Mouse (Mus musculus): Measurements from ENCODE around the gene Mrpl37. TPM values are rescaled to one million over a fixed set of nuclear protein-coding genes. Genes with fewer than 3 reads are reported as not detected.
"Not testable (repeated sequence)": the region's sequence is repeated elsewhere in the genome, so short reads cannot be mapped to it uniquely, and the experiment has no call there.

Gene Mrpl37
- polyA plus RNA-seq (2015; fragmentation: Nextera tagmentation; extraction: Ambion mirVana) = 90.2 and 93.2 TPM in 2 replicates

DNA sequence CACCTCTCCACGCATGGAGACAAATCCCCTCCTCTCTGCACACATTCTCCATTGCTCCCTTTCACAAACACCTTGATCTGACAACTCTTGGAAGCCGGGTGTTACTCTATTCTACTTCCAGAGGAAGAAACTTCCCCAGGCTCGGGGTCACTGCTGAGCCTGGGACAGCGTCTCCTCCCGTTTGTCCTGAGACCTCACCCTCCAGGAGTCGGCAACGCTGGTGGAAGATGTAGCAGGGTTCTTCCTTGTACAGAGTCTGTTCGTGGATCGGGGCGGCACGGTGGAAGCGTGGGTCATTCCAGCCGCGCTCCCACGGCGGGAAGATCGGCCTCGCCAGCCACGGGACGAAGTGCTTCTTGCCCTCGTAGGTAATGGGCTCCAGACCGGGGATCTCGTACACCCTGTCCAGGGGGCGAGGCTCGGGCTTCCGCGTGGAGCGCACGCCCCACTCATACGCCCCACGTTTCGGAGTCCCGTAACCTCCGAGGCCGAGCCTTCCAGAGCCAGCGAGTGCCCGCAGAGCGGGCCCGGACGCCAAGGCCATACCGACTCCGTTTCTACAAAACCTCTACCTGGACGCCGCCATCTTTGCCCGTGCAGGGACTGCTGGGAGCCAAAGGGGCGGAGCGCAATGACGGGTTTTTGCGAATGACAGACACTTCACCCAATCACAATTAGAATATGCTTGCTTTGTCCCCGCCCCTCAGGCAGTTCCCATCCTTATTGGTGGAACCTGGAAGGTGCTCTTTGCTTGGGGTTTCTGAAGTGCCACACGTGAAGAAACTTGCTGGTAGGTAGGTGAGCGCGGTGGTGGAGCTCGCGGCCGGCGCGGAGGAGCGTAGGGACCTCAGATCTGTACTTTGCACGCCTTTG lies at the start of gene Mrpl37, which contains the start of gene Cyb5rl:
Mrpl37 (minus strand) TSS at position 617 of the 873 bp plus-strand sequence.
Cyb5rl (plus strand) TSS at position 737 of the 873 bp plus-strand sequence.
- no peaks in the 10 kb centered on the region for H3K27me3 ChIP-seq (ENCODE audit: control insufficient read depth, insufficient read depth, low read depth, low read length)
- under 1% methylated on average over 60 of the region's 60 CpGs for WGBS
- ATAC-seq (ENCODE audit: low read depth) = peak; percentile 100
- peaks cover 12% of the 10 kb centered on the region for H3K4me1 ChIP-seq (replicated peaks; ENCODE audit: control insufficient read depth, insufficient read depth, low read length)
- peaks cover 20% of the 10 kb centered on the region for H3K36me3 ChIP-seq (ENCODE audit: control insufficient read depth, insufficient read depth, low read length)
- H3K4me3 ChIP-seq (ENCODE audit: low read length) = peak within 1 kb of the TSS; percentile 75
- H3K9ac ChIP-seq (ENCODE audit: low read length) = peak within 1 kb of the TSS; percentile 90
- H3K9me3 ChIP-seq (ENCODE audit: control insufficient read depth, low read length) = no peaks in the 10 kb centered on the region
- peak within 1 kb of the TSS; percentile 37 for H3K27ac ChIP-seq (ENCODE audit: low read length)
- peak within 1 kb of the TSS; percentile 92 for H3K4me2 ChIP-seq (ENCODE audit: low read depth, low read length)

DNA sequence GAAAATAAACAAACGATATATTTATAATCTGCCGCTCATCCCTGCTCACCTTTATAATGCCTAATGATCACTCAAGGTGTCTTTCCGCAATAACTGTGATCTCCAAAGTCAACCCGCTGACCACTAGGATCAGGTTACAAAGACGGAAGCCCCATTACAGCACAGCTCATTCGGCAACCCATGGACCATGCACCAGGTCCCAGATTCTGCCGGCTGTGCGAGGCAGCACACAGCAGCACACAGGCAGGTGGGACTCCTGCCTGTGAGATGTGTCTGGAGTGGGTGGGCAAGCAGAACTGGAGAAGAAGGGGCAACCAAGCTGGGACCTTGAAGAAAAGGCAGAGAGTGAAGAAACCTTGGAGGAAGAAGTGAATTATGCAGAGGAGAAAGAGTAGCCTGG lies 47.6 kb upstream of the Mrpl37 start:
- Histone ChIP-seq H3K36me3 (ENCODE audit: control insufficient read depth, insufficient read depth, low read length) (no peaks in the 10 kb centered on the region), H3K4me1 (replicated peaks; ENCODE audit: control insufficient read depth, insufficient read depth, low read length) (peaks cover 5% of the 10 kb centered on the region), H3K4me2 (ENCODE audit: low read depth, low read length) (no peak overlapping the region), H3K9ac (ENCODE audit: low read length) (no peak overlapping the region), H3K9me3 (ENCODE audit: control insufficient read depth, low read length) (no peaks in the 10 kb centered on the region), H3K27me3 (ENCODE audit: control insufficient read depth, insufficient read depth, low read depth, low read length) (no peaks in the 10 kb centered on the region), H3K4me3 (ENCODE audit: low read length) (no peak overlapping the region), H3K27ac (ENCODE audit: low read length) (no peak overlapping the region)
- no peak for ATAC-seq (ENCODE audit: low read depth)
- WGBS = 26% methylated on average over 8 of the region's 8 CpGs

DNA sequence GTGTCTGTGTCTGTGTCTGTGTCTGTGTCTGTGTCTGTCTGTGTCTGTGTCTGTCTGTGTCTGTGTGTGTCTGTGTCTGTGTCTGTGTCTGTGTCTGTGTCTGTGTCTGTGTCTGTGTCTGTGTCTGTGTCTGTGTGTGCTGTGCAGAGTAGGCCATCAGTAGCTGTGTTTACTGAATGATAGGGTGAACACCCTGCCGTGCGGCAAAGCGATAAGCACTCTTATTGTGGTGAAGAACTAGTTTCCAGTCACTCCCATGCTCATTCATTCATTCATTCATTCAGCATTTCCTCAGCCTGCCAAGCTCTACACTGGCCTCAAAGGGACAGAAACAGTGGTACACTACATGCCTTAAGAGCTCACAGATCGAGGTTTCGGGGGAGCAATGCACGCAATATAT lies 42.5 kb upstream of the Mrpl37 start:
- 75% methylated on average over 6 of the region's 6 CpGs for WGBS
- not testable (repeated sequence) for ATAC-seq (ENCODE audit: low read depth); H3K4me1 ChIP-seq (replicated peaks; ENCODE audit: control insufficient read depth, insufficient read depth, low read length)

DNA sequence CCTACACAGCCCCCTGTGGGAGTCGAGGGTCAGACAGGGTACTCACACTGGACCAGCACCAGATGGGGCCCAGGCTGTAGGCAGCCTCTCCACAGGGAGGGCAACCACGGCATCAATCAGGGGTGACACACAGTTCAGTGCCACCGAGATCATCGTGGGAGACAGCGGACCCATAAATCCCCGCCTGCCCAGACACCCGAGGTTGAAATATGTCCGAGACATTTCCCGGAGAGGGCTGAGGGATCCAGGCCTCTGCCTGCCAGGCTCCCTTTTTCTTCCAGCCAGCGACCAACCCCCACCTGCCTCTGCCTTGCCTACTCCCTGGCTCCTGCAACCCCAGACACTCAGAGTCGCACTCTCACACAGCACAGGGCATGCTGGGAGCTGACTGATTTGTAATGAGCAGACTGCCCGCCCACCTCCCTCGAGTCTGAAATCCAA lies 41.6 kb upstream of the Mrpl37 start:
- Histone ChIP-seq H3K27ac (ENCODE audit: low read length) (no peak overlapping the region), H3K9me3 (ENCODE audit: control insufficient read depth, low read length) (no peaks in the 10 kb centered on the region), H3K27me3 (ENCODE audit: control insufficient read depth, insufficient read depth, low read depth, low read length) (no peaks in the 10 kb centered on the region), H3K4me1 (replicated peaks; ENCODE audit: control insufficient read depth, insufficient read depth, low read length) (no peaks in the 10 kb centered on the region), H3K4me2 (ENCODE audit: low read depth, low read length) (peak overlapping the region; percentile 9; the same call in 1 of the 2 replicates), H3K36me3 (ENCODE audit: control insufficient read depth, insufficient read depth, low read length) (no peaks in the 10 kb centered on the region), H3K9ac (ENCODE audit: low read length) (peak overlapping the region; percentile 24; the same call in 1 of the 2 replicates), H3K4me3 (ENCODE audit: low read length) (no peak overlapping the region)
- 23% methylated on average over 13 of the region's 13 CpGs for WGBS
- peak; percentile 56; the same call in 1 of the 2 replicates for ATAC-seq (ENCODE audit: low read depth)

More for the DNA sequence above, 42.5 kb upstream of the Mrpl37 start:
- not testable (repeated sequence) for H3K4me2 ChIP-seq (ENCODE audit: low read depth, low read length); H3K27me3 ChIP-seq (ENCODE audit: control insufficient read depth, insufficient read depth, low read depth, low read length); H3K9ac ChIP-seq (ENCODE audit: low read length); H3K27ac ChIP-seq (ENCODE audit: low read length); H3K36me3 ChIP-seq (ENCODE audit: control insufficient read depth, insufficient read depth, low read length); H3K9me3 ChIP-seq (ENCODE audit: control insufficient read depth, low read length); H3K4me3 ChIP-seq (ENCODE audit: low read length)

DNA sequence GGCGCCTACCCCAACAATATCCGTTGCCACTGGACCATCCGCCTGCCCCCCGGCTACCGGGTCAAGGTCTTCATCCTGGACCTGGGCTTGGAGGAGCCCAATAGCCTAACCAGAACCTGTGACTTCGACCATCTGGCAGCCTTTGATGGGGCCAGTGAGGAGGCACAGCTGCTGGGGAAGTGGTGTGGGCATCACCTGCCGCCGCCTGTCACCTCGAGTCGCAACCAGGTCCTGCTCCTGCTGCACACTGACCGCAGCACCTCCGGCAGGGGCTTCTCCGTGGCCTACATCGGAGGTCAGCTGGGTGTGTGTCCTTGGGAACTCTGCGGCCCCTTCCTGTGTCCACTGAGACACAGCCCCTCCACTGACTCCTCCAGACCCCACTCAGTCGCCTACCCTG lies 40.1 kb upstream of the Mrpl37 start:
- 77% methylated on average over 16 of the region's 16 CpGs for WGBS
- no peaks in the 10 kb centered on the region for H3K9me3 ChIP-seq (ENCODE audit: control insufficient read depth, low read length)
- no peak for ATAC-seq (ENCODE audit: low read depth)

DNA sequence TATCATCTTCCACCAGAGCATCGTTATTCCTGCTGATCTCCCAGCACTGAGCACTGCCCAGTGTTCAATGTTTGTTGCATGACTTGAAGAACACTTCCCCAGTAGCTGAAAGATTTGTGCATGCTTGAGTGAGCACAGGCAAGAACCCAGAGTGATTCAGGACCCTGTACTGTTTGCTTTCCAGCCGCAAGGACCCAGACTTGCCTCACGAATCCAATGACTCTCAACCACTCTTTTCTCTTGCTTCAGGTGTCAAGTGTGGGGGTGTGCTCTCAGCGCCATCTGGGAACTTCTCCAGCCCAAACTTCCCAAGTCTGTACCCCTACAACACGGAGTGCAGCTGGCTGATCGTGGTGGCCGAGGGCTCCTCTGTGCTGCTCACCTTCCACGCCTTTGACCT lies 35.6 kb upstream of the Mrpl37 start:
- Histone ChIP-seq H3K9ac (ENCODE audit: low read length) (no peak overlapping the region), H3K4me2 (ENCODE audit: low read depth, low read length) (no peak overlapping the region), H3K4me1 (replicated peaks; ENCODE audit: control insufficient read depth, insufficient read depth, low read length) (peaks cover 4% of the 10 kb centered on the region; the same call in 1 of the 2 replicates), H3K27ac (ENCODE audit: low read length) (no peak overlapping the region), H3K36me3 (ENCODE audit: control insufficient read depth, insufficient read depth, low read length) (no peaks in the 10 kb centered on the region), H3K4me3 (ENCODE audit: low read length) (no peak overlapping the region), H3K9me3 (ENCODE audit: control insufficient read depth, low read length) (no peaks in the 10 kb centered on the region), H3K27me3 (ENCODE audit: control insufficient read depth, insufficient read depth, low read depth, low read length) (no peaks in the 10 kb centered on the region)
- peak; percentile 40; the same call in 1 of the 2 replicates for ATAC-seq (ENCODE audit: low read depth)
- 47% methylated on average over 8 of the region's 8 CpGs for WGBS

More for the DNA sequence above, 40.1 kb upstream of the Mrpl37 start:
- no peaks in the 10 kb centered on the region for H3K27me3 ChIP-seq (ENCODE audit: control insufficient read depth, insufficient read depth, low read depth, low read length)
- no peak overlapping the region for H3K4me3 ChIP-seq (ENCODE audit: low read length)
- H3K27ac ChIP-seq (ENCODE audit: low read length) = no peak overlapping the region
- no peaks in the 10 kb centered on the region for H3K36me3 ChIP-seq (ENCODE audit: control insufficient read depth, insufficient read depth, low read length)
- no peak overlapping the region for H3K4me2 ChIP-seq (ENCODE audit: low read depth, low read length)
- no peak overlapping the region for H3K9ac ChIP-seq (ENCODE audit: low read length)
- H3K4me1 ChIP-seq (replicated peaks; ENCODE audit: control insufficient read depth, insufficient read depth, low read length) = no peaks in the 10 kb centered on the region; the same call in 1 of the 2 replicates

DNA sequence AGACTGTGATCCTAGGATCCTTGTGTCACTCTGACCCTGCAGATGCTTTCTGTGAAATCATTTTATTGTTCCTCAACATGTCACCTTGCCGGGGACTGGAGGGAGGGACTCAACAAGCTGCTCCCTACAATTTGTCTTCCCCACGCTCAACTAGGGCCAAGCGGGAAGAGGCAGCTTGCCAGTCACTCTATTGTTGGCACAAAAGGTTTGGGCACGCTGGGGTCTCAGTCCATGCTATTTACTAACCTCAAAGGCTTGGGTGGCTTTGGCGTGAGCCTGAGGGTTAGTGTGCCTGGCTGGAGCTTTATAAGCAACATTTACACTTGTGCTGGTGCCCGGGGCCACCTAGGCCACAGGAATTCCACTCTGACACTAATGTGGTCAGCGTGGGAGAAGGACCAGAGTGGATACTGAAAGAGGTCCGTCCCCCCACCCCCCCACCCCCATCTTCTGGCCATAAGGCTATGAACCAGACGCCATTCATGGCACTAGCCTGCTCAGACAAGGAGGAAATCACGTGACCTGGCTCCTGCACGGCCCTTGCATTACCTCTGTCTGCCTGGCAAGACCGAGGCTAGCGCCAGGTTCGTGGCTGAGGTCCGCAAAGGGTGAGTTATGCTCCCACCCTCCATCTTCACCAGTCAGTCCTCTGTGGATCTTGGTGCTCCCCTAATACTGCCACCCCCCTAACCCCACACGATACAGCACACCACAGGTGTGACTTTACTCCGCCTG lies 32.3 kb upstream of the Mrpl37 start:
- H3K9me3 ChIP-seq (ENCODE audit: control insufficient read depth, low read length) = no peaks in the 10 kb centered on the region
- H3K27ac ChIP-seq (ENCODE audit: low read length) = no peak overlapping the region
- H3K36me3 ChIP-seq (ENCODE audit: control insufficient read depth, insufficient read depth, low read length) = no peaks in the 10 kb centered on the region
- no peak; the same call in 1 of the 2 replicates for ATAC-seq (ENCODE audit: low read depth)
- WGBS = 66% methylated on average over 17 of the region's 17 CpGs
- H3K4me2 ChIP-seq (ENCODE audit: low read depth, low read length) = no peak overlapping the region
- H3K27me3 ChIP-seq (ENCODE audit: control insufficient read depth, insufficient read depth, low read depth, low read length) = no peaks in the 10 kb centered on the region
- H3K9ac ChIP-seq (ENCODE audit: low read length) = no peak overlapping the region
- H3K4me1 ChIP-seq (replicated peaks; ENCODE audit: control insufficient read depth, insufficient read depth, low read length) = peaks cover 4% of the 10 kb centered on the region; the same call in 1 of the 2 replicates
- H3K4me3 ChIP-seq (ENCODE audit: low read length) = no peak overlapping the region

DNA sequence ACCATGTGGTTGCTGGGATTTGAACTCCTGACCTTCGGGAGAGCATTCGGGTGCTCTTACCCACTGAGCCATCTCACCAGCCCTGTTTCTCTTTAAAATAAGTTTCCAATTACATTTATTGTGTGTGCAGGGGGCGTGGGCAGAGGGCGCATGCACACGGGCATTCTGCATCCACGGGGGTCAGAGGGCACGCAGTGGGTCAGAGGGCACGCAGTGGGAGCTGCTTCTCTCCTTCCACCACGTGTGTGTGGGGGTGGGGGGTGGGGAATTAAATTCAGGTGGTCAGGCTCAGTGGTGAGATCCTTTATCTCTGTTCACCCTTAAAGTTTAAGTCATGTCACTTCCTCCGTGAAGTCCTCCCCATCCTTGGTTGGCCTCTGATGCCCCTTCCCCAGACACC lies 31.7 kb upstream of the Mrpl37 start:
- 72% methylated on average over 10 of the region's 10 CpGs for WGBS
- H3K9ac ChIP-seq (ENCODE audit: low read length) = no peak overlapping the region
- H3K27ac ChIP-seq (ENCODE audit: low read length) = no peak overlapping the region
- H3K4me3 ChIP-seq (ENCODE audit: low read length) = no peak overlapping the region
- H3K27me3 ChIP-seq (ENCODE audit: control insufficient read depth, insufficient read depth, low read depth, low read length) = no peaks in the 10 kb centered on the region
- no peaks in the 10 kb centered on the region for H3K9me3 ChIP-seq (ENCODE audit: control insufficient read depth, low read length)
- H3K4me1 ChIP-seq (replicated peaks; ENCODE audit: control insufficient read depth, insufficient read depth, low read length) = peaks cover 4% of the 10 kb centered on the region; the same call in 1 of the 2 replicates
- no peaks in the 10 kb centered on the region for H3K36me3 ChIP-seq (ENCODE audit: control insufficient read depth, insufficient read depth, low read length)
- no peak overlapping the region for H3K4me2 ChIP-seq (ENCODE audit: low read depth, low read length)
- no peak for ATAC-seq (ENCODE audit: low read depth)

DNA sequence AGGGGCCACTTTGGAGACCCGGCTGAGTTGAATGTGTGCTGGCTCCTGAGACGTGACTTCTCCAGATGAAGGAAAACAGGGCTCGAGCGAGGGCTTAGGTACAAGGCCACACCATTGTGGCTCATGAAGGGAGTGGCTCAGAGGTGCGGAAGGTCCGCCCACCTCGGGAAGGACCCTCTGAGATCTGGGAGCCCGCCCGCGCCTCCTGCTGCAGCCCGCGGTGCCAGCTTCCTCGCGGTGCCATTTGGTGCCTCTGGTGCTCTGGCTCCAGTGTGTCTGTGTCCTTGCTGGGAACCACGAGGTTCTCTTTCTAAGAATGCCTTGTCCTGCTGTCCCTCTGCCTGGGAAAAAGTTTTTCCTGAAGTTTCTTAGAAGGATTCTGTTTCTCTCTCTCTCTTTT lies 31.2 kb upstream of the Mrpl37 start:
- Histone ChIP-seq H3K4me2 (ENCODE audit: low read depth, low read length) (no peak overlapping the region), H3K27ac (ENCODE audit: low read length) (no peak overlapping the region), H3K36me3 (ENCODE audit: control insufficient read depth, insufficient read depth, low read length) (no peaks in the 10 kb centered on the region), H3K9me3 (ENCODE audit: control insufficient read depth, low read length) (no peaks in the 10 kb centered on the region), H3K4me3 (ENCODE audit: low read length) (no peak overlapping the region), H3K9ac (ENCODE audit: low read length) (no peak overlapping the region), H3K4me1 (replicated peaks; ENCODE audit: control insufficient read depth, insufficient read depth, low read length) (peaks cover 4% of the 10 kb centered on the region; the same call in 1 of the 2 replicates), H3K27me3 (ENCODE audit: control insufficient read depth, insufficient read depth, low read depth, low read length) (no peaks in the 10 kb centered on the region)
- no peak for ATAC-seq (ENCODE audit: low read depth)
- 33% methylated on average over 15 of the region's 15 CpGs for WGBS

All from lung, embryonic 16.5 days (tissue).